Mouse (Mus musculus) liver, embryonic 11.5 days (tissue): ENCODE measurements around the gene Syap1. TPM values are rescaled to one million over a fixed set of nuclear protein-coding genes. Genes with fewer than 3 reads are reported as not detected.
A peak's percentile ranks its signal among the peaks of the same experiment; 100 is the strongest.

ENCODE experiments used
- ATAC-seq: fragments of 200-750 bp; cut with Nextera tagmentation; replicated peaks from 2 replicates; pipeline ENCODE4 v1.8.0; 2017; ENCODE audit warnings: moderate number of reproducible peaks, mild to moderate bottlenecking, moderate TSS enrichment, moderate library complexity; ENCODE audit not compliant: low FRiP score
- DNase-seq: peaks from one replicate; pipeline ENCODE4 v3.0.0-alpha.2; 2017; ENCODE audit warnings: low spot score
- H3K27ac ChIP-seq: fragments of 300-500 bp; sonication (generic); 2 replicates; pipeline ENCODE4 v1.5.1; 2014; ENCODE audit warnings: mild to moderate bottlenecking, low read depth, low read length, control low read depth
- H3K27me3 ChIP-seq: fragments of 300-500 bp; sonication (generic); replicated peaks from 2 replicates; pipeline ENCODE4 v1.6.1; 2014; ENCODE audit warnings: low read length, mixed read lengths; ENCODE audit not compliant: control insufficient read depth, insufficient read depth
- H3K36me3 ChIP-seq: fragments of 300-500 bp; sonication (generic); 2 replicates; pipeline ENCODE4 v1.6.1; 2014; ENCODE audit warnings: mild to moderate bottlenecking, low read length, moderate library complexity, mixed read lengths; ENCODE audit not compliant: control insufficient read depth, insufficient read depth
- H3K4me1 ChIP-seq: fragments of 300-500 bp; sonication (generic); replicated peaks from 2 replicates; pipeline ENCODE4 v1.6.1; 2014; ENCODE audit warnings: low read length, mixed read lengths; ENCODE audit not compliant: control insufficient read depth, insufficient read depth
- H3K4me2 ChIP-seq: fragments of 300-500 bp; sonication (generic); 2 replicates; pipeline ENCODE4 v1.6.1; 2014; ENCODE audit warnings: mild to moderate bottlenecking, control low read depth, moderate library complexity
- H3K4me3 ChIP-seq: fragments of 300-500 bp; sonication (generic); 2 replicates; pipeline ENCODE4 v1.5.1; 2014; ENCODE audit warnings: low read depth, low read length, control low read depth
- H3K9ac ChIP-seq: fragments of 300-500 bp; sonication (generic); 2 replicates; pipeline ENCODE4 v1.6.1; 2014; ENCODE audit warnings: low read depth, low read length, control low read depth
- H3K9me3 ChIP-seq: fragments of 300-500 bp; sonication (generic); 2 replicates; pipeline ENCODE4 v1.6.1; 2016; ENCODE audit warnings: low read length, inconsistent platforms, mixed read lengths; ENCODE audit not compliant: control insufficient read depth
- WGBS: fragments of 180-500 bp; shearing (Covaris S2); extraction: QIAGEN DNeasy Blood & Tissue Kit; methylation state at CpG from one replicate; pipeline ENCODE4 v1.1.7; 2014; 5-methylcytosine and 5-hydroxymethylcytosine counted together
- polyA plus RNA-seq: library from polyadenylated mRNA; unstranded; fragments of >200 nt; fragmentation: Nextera tagmentation; extraction: Ambion mirVana; gene quantifications from 2 replicates; pipeline ENCODE4 v1.2.1, GENCODE M21; 2014

The Syap1 gene
- polyA plus RNA-seq: 27.0 and 28.2 TPM in 2 replicates

DNA sequence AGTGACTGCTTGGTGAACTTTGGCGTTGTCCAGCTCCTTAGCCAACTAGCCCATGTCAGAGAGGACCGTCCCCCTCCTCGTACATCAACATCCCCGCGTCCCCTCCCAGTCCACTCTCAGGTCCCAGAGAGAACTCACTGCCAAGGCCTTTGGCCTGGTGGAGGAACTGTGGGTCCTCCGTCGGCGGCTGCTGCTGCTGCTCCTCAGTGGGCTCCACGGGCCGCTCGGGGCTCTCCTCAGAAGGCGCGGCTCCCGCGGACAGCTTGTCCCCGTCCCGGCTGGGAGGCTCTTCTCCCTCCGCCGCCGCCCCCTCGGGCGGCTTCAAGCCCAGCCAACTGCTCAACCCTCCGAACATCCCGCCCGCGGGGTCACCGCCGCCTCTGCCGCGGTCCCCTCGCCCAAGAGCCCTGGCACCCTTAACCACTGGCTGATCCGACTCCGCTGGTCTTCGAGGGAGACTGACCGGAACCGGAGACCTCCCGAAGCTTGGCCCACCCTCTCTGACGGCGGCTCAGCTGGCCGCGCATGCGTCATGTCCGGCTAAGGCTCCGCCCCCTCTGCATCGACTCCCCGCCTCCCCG lies at the start of gene Syap1:
Gene Syap1 (minus strand): TSS at position 517 of the 581 bp plus-strand sequence.
- Histone ChIP-seq H3K4me1 (no peaks in the 10 kb centered on the region), H3K27me3 (peaks cover 3% of the 10 kb centered on the region; the same call in 1 of the 2 replicates), H3K4me3 (peak within 1 kb of the TSS; percentile 70), H3K4me2 (peak within 1 kb of the TSS; percentile 69), H3K9ac (peak within 1 kb of the TSS; percentile 76), H3K27ac (no peak within 1 kb of the TSS; the same call in 1 of the 2 replicates), H3K36me3 (no peaks in the 10 kb centered on the region), H3K9me3 (no peaks in the 10 kb centered on the region)
- 16% methylated on average over 37 of the region's 47 CpGs for WGBS
- ATAC-seq: peak; percentile 88
- DNase-seq: peak; percentile 75

DNA sequence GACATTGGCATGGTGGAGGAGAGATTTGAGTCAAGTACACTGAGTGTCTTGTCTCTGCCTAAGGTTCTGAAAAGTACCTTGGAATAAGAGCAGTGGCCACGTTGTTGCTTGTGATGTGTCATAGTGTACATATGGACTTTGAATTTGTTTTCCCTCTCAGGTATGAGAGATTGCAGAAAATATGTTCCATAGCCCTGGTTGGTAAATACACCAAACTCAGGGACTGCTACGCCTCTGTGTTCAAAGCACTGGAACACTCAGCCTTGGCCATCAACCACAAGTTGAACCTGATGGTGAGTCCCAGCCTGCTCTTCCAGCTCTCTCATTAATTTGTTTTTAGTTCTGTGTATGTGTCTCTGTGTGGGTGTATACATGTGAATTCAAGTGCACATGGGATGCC lies 43.2 kb upstream of the Syap1 start:
- 79% methylated on average over 2 of the region's 2 CpGs for WGBS
- no peak for DNase-seq
- Histone ChIP-seq H3K9me3 (no peaks in the 10 kb centered on the region), H3K36me3 (no peaks in the 10 kb centered on the region; the same call in 1 of the 2 replicates), H3K4me1 (no peaks in the 10 kb centered on the region), H3K27ac (no peak overlapping the region), H3K4me2 (no peak overlapping the region), H3K9ac (no peak overlapping the region), H3K27me3 (no peaks in the 10 kb centered on the region), H3K4me3 (no peak overlapping the region)
- no peak for ATAC-seq

DNA sequence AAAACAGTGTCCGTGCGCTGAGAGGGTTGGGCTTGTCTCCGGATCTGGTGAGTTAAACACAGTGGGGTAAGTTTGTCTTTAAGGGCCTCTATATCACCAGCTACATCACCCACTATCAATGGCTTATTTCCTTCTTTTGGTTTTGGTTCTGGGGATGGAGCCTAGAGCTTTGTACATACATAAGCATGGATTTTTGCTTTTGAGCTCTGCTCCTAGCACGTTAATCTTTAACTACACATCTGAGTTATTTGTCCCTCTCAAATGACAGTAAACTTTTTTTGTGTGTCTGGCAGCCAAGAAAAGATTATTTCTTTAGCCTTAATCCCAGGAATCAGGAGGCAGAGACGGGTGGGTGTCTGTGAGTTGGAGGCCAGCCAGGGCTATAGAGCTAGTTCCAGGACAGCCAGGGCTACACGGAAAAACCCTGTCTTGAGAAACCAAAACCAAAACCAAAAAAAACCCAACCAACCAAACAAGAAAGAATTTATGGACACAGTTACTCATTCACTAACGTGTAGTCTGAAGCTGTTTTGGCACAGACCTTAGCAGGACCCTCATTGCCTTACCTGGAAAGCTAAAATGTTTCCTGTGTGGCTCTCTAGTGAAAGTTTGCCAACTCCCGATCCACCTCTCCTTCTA lies 33.4 kb upstream of the Syap1 start:
- no peak overlapping the region for H3K4me3 ChIP-seq
- H3K4me1 ChIP-seq: no peaks in the 10 kb centered on the region
- DNase-seq (no peak), ATAC-seq (no peak)
- WGBS: 84% methylated on average over 8 of the region's 8 CpGs
- H3K9ac ChIP-seq: no peak overlapping the region
- no peaks in the 10 kb centered on the region for H3K27me3 ChIP-seq
- H3K9me3 ChIP-seq: no peaks in the 10 kb centered on the region
- H3K27ac ChIP-seq: no peak overlapping the region
- no peaks in the 10 kb centered on the region for H3K36me3 ChIP-seq
- H3K4me2 ChIP-seq: no peak overlapping the region

DNA sequence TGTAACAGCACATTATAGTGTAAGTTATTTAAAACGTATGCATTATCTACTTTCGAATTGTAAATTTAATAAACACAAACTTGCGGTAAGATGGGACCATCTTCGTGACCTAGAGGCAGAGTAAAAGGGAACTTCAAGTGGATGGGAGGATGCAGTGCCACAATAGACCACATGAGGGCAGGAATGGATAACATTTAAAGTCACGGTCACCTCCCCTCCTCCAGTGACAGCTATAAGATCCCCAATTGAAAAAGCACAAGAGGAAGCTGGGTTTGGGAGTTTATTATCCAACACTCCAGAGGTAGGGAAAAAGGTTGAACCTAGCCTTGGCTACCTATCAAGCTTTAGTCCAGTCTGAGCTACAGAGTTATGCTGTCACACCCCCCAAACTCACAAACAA lies 27.4 kb upstream of the Syap1 start:
- Histone ChIP-seq H3K27me3 (no peaks in the 10 kb centered on the region), H3K36me3 (no peaks in the 10 kb centered on the region; the same call in none of the 2 replicates), H3K9me3 (no peaks in the 10 kb centered on the region), H3K4me3 (no peak overlapping the region), H3K27ac (no peak overlapping the region), H3K4me1 (no peaks in the 10 kb centered on the region), H3K4me2 (no peak overlapping the region), H3K9ac (no peak overlapping the region)
- DNase-seq (no peak), ATAC-seq (no peak)
- 38% methylated on average over 5 of the region's 5 CpGs for WGBS

- Histone ChIP-seq H3K4me2 (no peak overlapping the region), H3K27me3 (no peaks in the 10 kb centered on the region), H3K4me3 (no peak overlapping the region), H3K4me1 (no peaks in the 10 kb centered on the region), H3K27ac (no peak overlapping the region), H3K9me3 (no peaks in the 10 kb centered on the region), H3K9ac (no peak overlapping the region), H3K36me3 (no peaks in the 10 kb centered on the region; the same call in none of the 2 replicates)
- WGBS: 95% methylated on average over 3 of the region's 3 CpGs
- DNase-seq (no peak), ATAC-seq (no peak)
Observed at GRCm38 (mm10) chrX:162913651-162914050, 25.4 kb upstream of the Syap1 start.

GRCm38 (mm10) chrX:162907554-162907953 lies 19.3 kb upstream of the Syap1 start:
- no peaks in the 10 kb centered on the region; the same call in 1 of the 2 replicates for H3K36me3 ChIP-seq
- H3K9ac ChIP-seq: no peak overlapping the region
- ATAC-seq: no peak
- WGBS: 64% methylated on average over 3 of the region's 3 CpGs
- H3K4me2 ChIP-seq: no peak overlapping the region
- H3K27me3 ChIP-seq: no peaks in the 10 kb centered on the region
- no peak overlapping the region for H3K4me3 ChIP-seq
- no peaks in the 10 kb centered on the region for H3K9me3 ChIP-seq
- H3K27ac ChIP-seq: no peak overlapping the region
- no peaks in the 10 kb centered on the region for H3K4me1 ChIP-seq
- DNase-seq: no peak

- peak overlapping the region; percentile 47 for H3K27ac ChIP-seq
- H3K27me3 ChIP-seq: no peaks in the 10 kb centered on the region; the same call in 1 of the 2 replicates
- no peaks in the 10 kb centered on the region for H3K9me3 ChIP-seq
- peak; percentile 82 for ATAC-seq
- peak; percentile 45 for DNase-seq
- peak overlapping the region; percentile 53 for H3K9ac ChIP-seq
- 22% methylated on average over 28 of the region's 29 CpGs for WGBS
- H3K4me3 ChIP-seq: peak overlapping the region; percentile 54
- no peaks in the 10 kb centered on the region for H3K36me3 ChIP-seq
- H3K4me2 ChIP-seq: peak overlapping the region; percentile 61
- H3K4me1 ChIP-seq: no peaks in the 10 kb centered on the region
Observed at GRCm38 (mm10) chrX:162902040-162902734, 13.9 kb upstream of the Syap1 start.

- H3K4me2 ChIP-seq: peak overlapping the region; percentile 61
- WGBS: 8% methylated on average over 23 of the region's 25 CpGs
- H3K36me3 ChIP-seq: no peaks in the 10 kb centered on the region
- H3K27me3 ChIP-seq: no peaks in the 10 kb centered on the region; the same call in 1 of the 2 replicates
- ATAC-seq (peak; percentile 82), DNase-seq (peak; percentile 51)
- peak overlapping the region; percentile 47 for H3K27ac ChIP-seq
- peak overlapping the region; percentile 53 for H3K9ac ChIP-seq
- H3K4me3 ChIP-seq: peak overlapping the region; percentile 54
- H3K9me3 ChIP-seq: no peaks in the 10 kb centered on the region
- H3K4me1 ChIP-seq: no peaks in the 10 kb centered on the region
Observed at GRCm38 (mm10) chrX:162901371-162902039, 13.3 kb upstream of the Syap1 start.
